Mouse (Mus musculus) limb, embryonic 11.5 days (tissue): ENCODE data around the gene Lsmem1. TPM values are rescaled to one million over a fixed set of nuclear protein-coding genes. Genes with fewer than 3 reads are reported as not detected.

Experiments used
- ATAC-seq: fragments of 200-750 bp; cut with Nextera tagmentation; 2 replicates; pipeline ENCODE4 v1.8.0; 2017; ENCODE audit warnings: low read depth; ENCODE audit not compliant: insufficient number of reproducible peaks, low FRiP score, low TSS enrichment
- DNase-seq: peaks from one replicate; pipeline ENCODE4 v3.0.0-alpha.2; 2015; ENCODE audit warnings: low spot score
- H3K27ac ChIP-seq: fragments of 300-500 bp; sonication (generic); replicated peaks from 2 replicates; pipeline ENCODE4 v1.5.1; 2014; ENCODE audit warnings: low read depth, mild to moderate bottlenecking, low read length
- H3K27me3 ChIP-seq: fragments of 300-500 bp; sonication (generic); 2 replicates; pipeline ENCODE4 v1.6.1; 2014; ENCODE audit warnings: mild to moderate bottlenecking, low read length, mixed read lengths; ENCODE audit not compliant: control insufficient read depth, insufficient read depth
- H3K36me3 ChIP-seq: fragments of 300-500 bp; sonication (generic); 2 replicates; pipeline ENCODE4 v1.6.1; 2014; ENCODE audit warnings: mild to moderate bottlenecking, low read length, moderate library complexity, mixed read lengths; ENCODE audit not compliant: control insufficient read depth, insufficient read depth
- H3K4me1 ChIP-seq: fragments of 300-500 bp; sonication (generic); 2 replicates; pipeline ENCODE4 v1.6.1; 2014; ENCODE audit warnings: low read length, mixed read lengths; ENCODE audit not compliant: control insufficient read depth, insufficient read depth
- H3K4me2 ChIP-seq: fragments of 300-500 bp; sonication (generic); 2 replicates; pipeline ENCODE4 v1.6.1; 2014; ENCODE audit warnings: low read depth, mild to moderate bottlenecking, moderate library complexity; ENCODE audit not compliant: severe bottlenecking
- H3K4me3 ChIP-seq: fragments of 300-500 bp; sonication (generic); 2 replicates; pipeline ENCODE4 v1.5.1; 2014; ENCODE audit warnings: low read depth, low read length
- H3K9ac ChIP-seq: fragments of 300-500 bp; sonication (generic); 2 replicates; pipeline ENCODE4 v1.6.1; 2014; ENCODE audit warnings: mild to moderate bottlenecking, low read length
- H3K9me3 ChIP-seq: fragments of 300-500 bp; sonication (generic); 2 replicates; pipeline ENCODE4 v1.6.1; 2016; ENCODE audit warnings: low read length; ENCODE audit not compliant: control insufficient read depth
- WGBS: fragments of 180-500 bp; shearing (Covaris S2); extraction: QIAGEN DNeasy Blood & Tissue Kit; methylation state at CpG from one replicate; pipeline ENCODE4 v1.1.7; 2014; 5-methylcytosine and 5-hydroxymethylcytosine counted together
- microRNA counts: library from miRNA; unstranded; fragments of <30 nt; microRNA quantifications from one replicate; lab custom pipeline; 2016
- microRNA-seq: library from miRNA; unstranded; fragments of <30 nt; microRNA quantifications from one replicate; pipeline ENCODE4, GENCODE M21; 2016
- polyA plus RNA-seq: library from polyadenylated mRNA; unstranded; fragments of >200 nt; fragmentation: Nextera tagmentation; extraction: Ambion mirVana; gene quantifications from 2 replicates; pipeline ENCODE4 v1.2.1, GENCODE M21; 2014

The Lsmem1 gene
- polyA plus RNA-seq, 1 experiment from 2014 or later, result not detected

DNA sequence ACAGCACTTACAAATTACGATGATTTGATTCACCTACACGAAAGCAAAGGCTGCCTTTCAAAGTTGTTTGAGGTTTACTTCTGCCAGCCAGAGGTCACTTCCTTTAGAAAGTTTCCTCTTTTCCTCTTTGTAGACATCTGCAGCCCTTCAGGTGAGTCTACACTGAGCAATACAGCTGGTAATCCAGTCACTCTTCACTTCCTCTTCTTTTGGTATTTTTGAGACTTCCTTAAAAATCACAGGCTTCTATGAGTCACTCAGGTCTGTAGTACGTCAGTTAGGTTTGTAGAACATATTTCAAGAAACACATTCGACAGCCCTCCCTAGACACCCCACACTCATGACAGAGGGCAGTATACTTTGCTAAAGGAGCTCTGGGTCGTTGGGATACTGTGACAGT, 58.6 kb downstream of the Lsmem1 start:
- Histone ChIP-seq H3K4me1 (no peaks in the 10 kb centered on the region), H3K4me2 (no peak overlapping the region), H3K4me3 (no peak overlapping the region), H3K27ac (no peak overlapping the region), H3K27me3 (no peaks in the 10 kb centered on the region), H3K36me3 (no peaks in the 10 kb centered on the region), H3K9ac (no peak overlapping the region), H3K9me3 (no peaks in the 10 kb centered on the region)
- 78% methylated on average over 5 of the region's 5 CpGs for WGBS
- DNase-seq (no peak), ATAC-seq (no peak)

DNA sequence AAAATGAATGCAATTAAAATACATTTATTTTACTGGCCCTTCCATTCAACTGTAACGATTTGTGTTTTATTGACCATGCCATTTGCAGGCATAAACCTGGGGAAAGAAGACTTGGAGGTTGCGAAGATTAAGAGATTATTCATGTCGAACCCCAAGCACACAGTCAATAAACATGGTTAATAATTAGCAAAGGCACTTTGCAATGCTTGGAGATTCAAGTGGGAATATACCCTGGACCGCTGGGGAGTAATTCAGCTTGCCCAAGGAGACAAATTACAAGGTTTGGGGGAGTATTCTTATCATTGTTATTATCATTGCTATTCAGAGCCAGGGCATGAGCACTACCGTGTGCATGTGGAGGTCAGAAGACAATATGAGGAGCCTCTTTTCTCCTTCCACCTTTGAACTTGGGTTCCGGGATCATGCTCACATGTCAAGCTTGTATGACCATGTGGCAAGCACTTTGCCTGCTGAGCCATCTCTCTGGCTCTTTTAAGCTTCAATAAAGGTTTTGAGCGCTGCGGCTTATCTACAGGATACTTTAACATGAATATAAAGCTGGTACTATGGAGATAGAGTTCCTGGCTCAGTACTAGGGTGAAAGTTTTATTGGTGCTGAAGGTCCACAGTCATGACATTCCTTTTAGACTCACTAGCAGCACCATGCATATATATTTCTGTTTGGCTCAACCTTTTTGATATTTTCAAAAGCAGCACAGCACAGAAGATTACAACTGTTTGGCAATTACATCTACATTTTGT, 59.6 kb downstream of the Lsmem1 start:
- no peak overlapping the region for H3K4me3 ChIP-seq
- no peaks in the 10 kb centered on the region for H3K9me3 ChIP-seq
- H3K36me3 ChIP-seq, result no peaks in the 10 kb centered on the region
- no peak overlapping the region for H3K27ac ChIP-seq
- no peak overlapping the region for H3K9ac ChIP-seq
- no peaks in the 10 kb centered on the region for H3K27me3 ChIP-seq
- WGBS, result 92% methylated on average over 8 of the region's 8 CpGs
- ATAC-seq (no peak), DNase-seq (no peak)
- no peak overlapping the region for H3K4me2 ChIP-seq
- no peaks in the 10 kb centered on the region for H3K4me1 ChIP-seq

DNA sequence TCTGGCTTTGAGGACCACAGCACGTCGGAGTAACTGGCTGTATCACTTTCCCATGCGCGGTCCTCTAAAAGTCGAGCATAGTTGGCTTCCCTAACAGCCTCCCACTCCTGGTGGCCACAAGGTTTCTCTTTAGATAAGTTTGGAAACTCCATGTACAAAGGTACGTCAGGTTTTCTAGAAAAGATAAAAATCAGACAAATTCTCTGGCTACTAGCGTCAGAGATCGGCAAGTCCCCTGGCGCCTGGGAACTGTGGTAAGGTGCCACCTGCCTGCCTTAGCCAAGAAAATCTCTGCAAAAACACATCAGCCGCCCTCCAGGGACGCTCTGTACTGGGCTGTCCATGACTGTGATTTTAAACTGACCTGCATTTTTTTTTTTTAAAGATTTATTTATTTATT, 64.8 kb downstream of the Lsmem1 start:
- DNase-seq (no peak), ATAC-seq (no peak)
- WGBS, result 47% methylated on average over 11 of the region's 11 CpGs
- Histone ChIP-seq H3K4me2 (peak overlapping the region; percentile 52), H3K27me3 (peaks cover 20% of the 10 kb centered on the region), H3K4me3 (no peak overlapping the region), H3K36me3 (no peaks in the 10 kb centered on the region), H3K27ac (no peak overlapping the region), H3K9me3 (no peaks in the 10 kb centered on the region), H3K4me1 (no peaks in the 10 kb centered on the region), H3K9ac (no peak overlapping the region)

DNA sequence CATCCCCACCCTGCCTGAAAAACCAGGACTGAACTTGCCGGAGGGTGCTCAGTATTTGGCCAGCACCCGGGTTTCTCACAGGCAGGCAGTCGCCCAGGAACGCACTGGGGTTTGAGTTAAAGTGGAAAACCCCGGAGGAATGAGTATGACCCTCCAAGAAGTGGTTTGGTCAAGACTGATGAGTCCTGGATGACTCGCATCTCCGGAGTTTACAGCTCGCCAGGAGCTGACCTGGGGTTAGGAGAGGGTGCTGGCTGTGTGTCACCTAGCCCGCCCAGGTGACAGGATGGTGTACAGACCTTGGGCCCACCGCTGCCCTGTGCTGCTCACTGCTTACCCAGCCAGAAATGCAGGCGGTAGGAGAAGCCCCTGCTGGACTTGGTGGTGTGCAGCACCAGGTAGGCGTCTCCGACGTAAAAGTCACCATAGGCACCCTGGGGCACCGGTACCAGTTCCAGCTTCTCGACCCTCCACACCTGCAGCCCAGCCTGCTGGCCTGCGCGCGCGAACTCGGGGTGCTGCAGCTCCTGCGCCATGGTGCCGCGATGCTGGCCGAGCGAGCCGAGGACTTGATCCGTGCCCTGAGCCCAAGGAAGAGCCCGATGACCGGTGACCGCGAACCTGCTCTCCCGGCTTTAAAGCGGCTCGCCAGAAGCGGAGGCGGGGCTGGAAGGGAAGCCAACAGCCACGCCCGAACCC, 65.6 kb downstream of the Lsmem1 start, which contains the start of gene Scin:
Scin (minus strand) TSS at position 656 of the 699 bp plus-strand sequence.
- Histone ChIP-seq H3K27me3 (peaks cover 20% of the 10 kb centered on the region), H3K27ac (no peak within 1 kb of the TSS), H3K9me3 (no peaks in the 10 kb centered on the region), H3K4me3 (peak within 1 kb of the TSS; percentile 29), H3K36me3 (no peaks in the 10 kb centered on the region), H3K4me2 (peak within 1 kb of the TSS; percentile 52), H3K9ac (no peak within 1 kb of the TSS), H3K4me1 (no peaks in the 10 kb centered on the region)
- DNase-seq (peak; percentile 56), ATAC-seq (no peak)
- WGBS, result under 1% methylated on average over 39 of the region's 39 CpGs

DNA sequence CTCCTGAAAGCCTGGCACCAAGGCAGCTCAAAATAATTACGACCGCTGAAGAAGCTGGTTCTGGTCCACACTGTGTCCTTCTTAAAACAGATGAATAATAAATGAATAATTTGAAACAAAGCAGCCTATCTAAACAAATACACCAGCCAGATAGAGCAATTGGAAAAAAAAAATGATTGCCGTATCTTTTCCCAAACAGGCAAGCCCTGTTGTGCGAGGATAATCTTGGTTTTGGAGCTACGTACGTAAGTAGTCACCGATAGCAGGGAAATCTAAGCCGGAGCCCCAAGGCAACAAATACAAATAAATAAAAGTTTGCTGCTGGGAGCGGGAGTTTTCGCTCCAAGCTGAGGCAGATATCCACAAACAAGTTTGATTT, 66.1 kb downstream of the Lsmem1 start:
- 21% methylated on average over 10 of the region's 10 CpGs for WGBS
- H3K9me3 ChIP-seq, result no peaks in the 10 kb centered on the region
- no peak overlapping the region for H3K27ac ChIP-seq
- peak overlapping the region; percentile 29 for H3K4me3 ChIP-seq
- DNase-seq (no peak), ATAC-seq (no peak)
- H3K36me3 ChIP-seq, result no peaks in the 10 kb centered on the region
- H3K4me1 ChIP-seq, result no peaks in the 10 kb centered on the region
- no peak overlapping the region for H3K9ac ChIP-seq
- H3K4me2 ChIP-seq, result peak overlapping the region; percentile 52
- peaks cover 20% of the 10 kb centered on the region for H3K27me3 ChIP-seq

MicroRNAs encoded within 50 kb of the gene (microRNA counts, 519-probe panel; counts per million panel counts)
- not detected for microRNA mmu-miR-1938 (lab: Ali Mortazavi, UCI)

Small RNA genes lying within 50 kb of the gene (microRNA-seq; reads per million reads assigned to microRNA genes)
- not detected for gene Mir1938

Other genes starting within 250 kb of the Lsmem1 start
- gene Arl4a, start 161.5 kb downstream of the Lsmem1 start, polyA plus RNA-seq, result 29.4 and 31.1 TPM in 2 replicates
- gene Scin, start 65.3 kb downstream of the Lsmem1 start, polyA plus RNA-seq, result 0.37 and 0.43 TPM in 2 replicates
- 135 and 137 TPM in 2 replicates for gene Ifrd1, start 49.0 kb upstream of the Lsmem1 start, polyA plus RNA-seq
- 40.4 and 42.7 TPM in 2 replicates for gene Zfp277, start 246.4 kb upstream of the Lsmem1 start, polyA plus RNA-seq
- 13.5 and 15.7 TPM in 2 replicates for gene Dock4, start 246.5 kb upstream of the Lsmem1 start, polyA plus RNA-seq